Comparison of ENCODE assay signal across 8 mouse cellular contexts in the genomic region with DNA sequence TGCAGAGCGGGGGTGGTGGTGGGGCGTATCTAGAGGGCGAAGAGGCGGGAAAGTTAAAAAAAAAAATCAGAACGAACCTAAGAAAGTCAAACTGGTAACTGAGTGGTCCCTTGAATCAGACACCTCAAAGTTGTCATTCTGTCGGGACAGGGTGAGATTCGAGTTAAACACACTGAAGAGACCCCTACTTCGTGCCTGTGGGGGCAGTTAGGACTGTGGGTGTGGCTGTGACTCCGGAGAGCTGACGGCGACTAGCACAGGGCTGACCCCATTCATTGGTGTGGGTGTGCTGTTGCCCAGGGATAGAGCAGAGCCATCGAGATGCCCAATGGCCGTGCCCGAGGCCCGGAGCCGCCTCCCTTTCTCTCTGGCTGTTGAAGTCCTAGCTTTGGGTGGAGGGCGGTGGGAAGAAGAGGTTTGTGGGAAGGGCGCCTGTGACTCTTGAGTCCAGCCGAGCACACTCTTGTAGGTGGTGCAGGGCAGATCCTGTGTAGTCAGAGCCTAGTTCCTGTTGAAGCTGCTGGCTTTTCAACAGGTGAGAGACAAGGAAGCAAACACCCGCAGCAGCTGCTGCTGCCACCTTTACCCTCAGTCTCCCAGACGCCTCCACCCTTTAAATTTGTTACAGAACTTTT. TPM values are rescaled to one million over a fixed set of nuclear protein-coding genes. Genes with fewer than 3 reads are reported as not detected.
DNase-seq lines count a peak whose midpoint lies in the region; ATAC-seq and TF ChIP-seq lines count a peak whose summit lies in the region.

No protein-coding gene starts in this region.

- no peak for TF ChIP-seq POLR2A in thymus, adult 2 months (IDR thresholded peaks at IDR 0.05; ENCODE audit: control insufficient read depth, extremely low read depth, insufficient read depth, low read length, poor library complexity)

- no peaks in the 10 kb centered on the region; the same call in 1 of the 2 replicates for H3K4me1 ChIP-seq in brown adipose tissue, adult 24 weeks (ENCODE audit: control insufficient read depth, insufficient read depth, insufficient read length, low read length)
- peaks cover 9% of the 10 kb centered on the region; the same call in 1 of the 2 replicates for H3K4me1 ChIP-seq in hindbrain, embryonic 14.5 days (replicated peaks; ENCODE audit: control insufficient read depth, insufficient read depth, low read length)
- H3K4me1 ChIP-seq in liver, embryonic 16.5 days (ENCODE audit: control insufficient read depth, low read depth, low read length), result no peaks in the 10 kb centered on the region; the same call in 1 of the 2 replicates
- peaks cover 14% of the 10 kb centered on the region for H3K4me1 ChIP-seq in thymus, adult 2 months (replicated peaks; ENCODE audit: control insufficient read depth, insufficient read depth, low read length)

- H3K4me2 ChIP-seq in hindbrain, embryonic 14.5 days (replicated peaks), result peak overlapping the region; percentile 99
- H3K4me2 ChIP-seq in liver, embryonic 16.5 days (ENCODE audit: low read depth, low read length), result peak overlapping the region; percentile 60

- no peak for DNase-seq in left cerebral cortex, adult 2 months (ENCODE audit: extremely low spot score in 1 of 2, low spot score in 2 of 2)
- no peak for DNase-seq in left cerebral cortex, postnatal 4 days
- DNase-seq in hindbrain, embryonic 14.5 days (ENCODE audit: low spot score), result no peak
- DNase-seq in thymus, adult 2 months, result peak; percentile 22
- DNase-seq in gastrocnemius, postnatal 25 days, result no peak

- H3K9me3 ChIP-seq in hindbrain, embryonic 14.5 days (ENCODE audit: control insufficient read depth, low read length), result no peaks in the 10 kb centered on the region
- no peaks in the 10 kb centered on the region for H3K9me3 ChIP-seq in liver, embryonic 16.5 days (replicated peaks; ENCODE audit: control insufficient read depth, low read length)

- H3K27ac ChIP-seq in left cerebral cortex, adult 2 months, result no peak overlapping the region
- no peak overlapping the region for H3K27ac ChIP-seq in brown adipose tissue, adult 24 weeks (replicated peaks; ENCODE audit: low read depth, low read length)
- no peak overlapping the region for H3K27ac ChIP-seq in hindbrain, embryonic 14.5 days
- no peak overlapping the region for H3K27ac ChIP-seq in liver, embryonic 16.5 days (ENCODE audit: low read length)
- H3K27ac ChIP-seq in thymus, adult 2 months (ENCODE audit: control insufficient read depth, insufficient read depth, low read length), result no peak overlapping the region

- H3K27me3 ChIP-seq in hindbrain, embryonic 14.5 days (ENCODE audit: control insufficient read depth, insufficient read depth, low read length), result peaks cover 44% of the 10 kb centered on the region
- H3K27me3 ChIP-seq in liver, embryonic 16.5 days (ENCODE audit: control insufficient read depth, insufficient read depth, low read depth, low read length), result peaks cover 35% of the 10 kb centered on the region
- H3K27me3 ChIP-seq in thymus, adult 2 months (ENCODE audit: control insufficient read depth, insufficient read depth, low read length), result no peaks in the 10 kb centered on the region

- H3K4me3 ChIP-seq in left cerebral cortex, adult 2 months, result peak overlapping the region; percentile 63
- H3K4me3 ChIP-seq in brown adipose tissue, adult 24 weeks (ENCODE audit: insufficient read depth, low read depth, low read length), result peak overlapping the region; percentile 56
- H3K4me3 ChIP-seq in hindbrain, embryonic 14.5 days (replicated peaks; ENCODE audit: low read length), result peak overlapping the region; percentile 80
- H3K4me3 ChIP-seq in liver, embryonic 16.5 days (ENCODE audit: low read depth, low read length), result peak overlapping the region; percentile 51
- H3K4me3 ChIP-seq in thymus, adult 2 months (ENCODE audit: control insufficient read depth, insufficient read depth, low read length), result peak overlapping the region; percentile 77

- WGBS in hindbrain, embryonic 14.5 days, result 1% methylated on average over 21 of the region's 21 CpGs
- WGBS in liver, embryonic 16.5 days (ENCODE audit: insufficient replicate concordance), result 1% methylated on average over 21 of the region's 21 CpGs
- under 1% methylated on average over 21 of the region's 21 CpGs for WGBS in thymus, adult 2 months

- 0 out of 2 replicates have a peak, but pooled peaks have one; percentile 46 for ATAC-seq in hindbrain, embryonic 14.5 days (ENCODE audit: low FRiP score)
- ATAC-seq in liver, embryonic 16.5 days (ENCODE audit: low read depth), result no peak
- no peak for ATAC-seq in erythroblast, adult 5-6 weeks (replicated peaks; ENCODE audit: low FRiP score, poor library complexity, severe bottlenecking)

- TF ChIP-seq CTCF in left cerebral cortex, adult 2 months (IDR thresholded peaks at IDR 0.05), result no peak
- no peak for TF ChIP-seq CTCF in thymus, adult 2 months (IDR thresholded peaks at IDR 0.05; ENCODE audit: borderline replicate concordance, control insufficient read depth, extremely low read depth, insufficient read depth, low read length, poor library complexity)

- H3K36me3 ChIP-seq in hindbrain, embryonic 14.5 days (replicated peaks; ENCODE audit: control insufficient read depth, insufficient read depth), result no peaks in the 10 kb centered on the region
- no peaks in the 10 kb centered on the region for H3K36me3 ChIP-seq in liver, embryonic 16.5 days (ENCODE audit: control insufficient read depth, insufficient read depth)
- H3K36me3 ChIP-seq in thymus, adult 2 months (ENCODE audit: control insufficient read depth, insufficient read depth, low read length), result no peaks in the 10 kb centered on the region

- intact Hi-C loops in left cerebral cortex, adult 2 months (cut with DNase I), result no loop called here
- intact Hi-C loops in left cerebral cortex, postnatal 4 days (cut with DNase I), result no loop called here

- peak overlapping the region; percentile 73 for H3K9ac ChIP-seq in hindbrain, embryonic 14.5 days
- H3K9ac ChIP-seq in liver, embryonic 16.5 days (ENCODE audit: low read depth, low read length), result no peak overlapping the region

RNA-seq across cellular contexts. Expression of a gene that starts 0.8 kb away (rescaled TPM):
- total RNA-seq in left cerebral cortex, adult 2 months (2021), result under 1 TPM; 0.77 to 0.86 TPM
- total RNA-seq in left cerebral cortex, postnatal 4 days (2021), result 1 to 10 TPM; 1.0 to 1.3 TPM
- polyA plus RNA-seq in brown adipose tissue, adult 24 weeks (2012; ENCODE audit: insufficient read depth, insufficient read length, missing spikeins), result 0.48 TPM in 1 of 2 replicates, not detected in the other
- polyA plus RNA-seq in hindbrain, embryonic 14.5 days (2014; fragmentation: Nextera tagmentation; extraction: Ambion mirVana), result 1.2 TPM in 2 replicates
- polyA plus RNA-seq in liver, embryonic 16.5 days (2015; fragmentation: Nextera tagmentation; extraction: Ambion mirVana), result 0.54 and 0.60 TPM in 2 replicates
- polyA plus RNA-seq in thymus, adult 2 months (2012; rRNA removed), result 34.9 and 39.6 TPM in 2 replicates
- total RNA-seq in erythroblast, adult 5-6 weeks (2015; ENCODE audit: low replicate concordance), result not detected in 2 replicates
- total RNA-seq in erythroblast, adult 5-6 weeks (2017; ENCODE audit: low replicate concordance), result not detected in 2 replicates
- total RNA-seq in gastrocnemius, postnatal 25 days (2021), result under 1 TPM; 0.16 to 0.20 TPM

RNA-seq across cellular contexts. Expression of a gene that starts 35.3 kb away (rescaled TPM):
- total RNA-seq in left cerebral cortex, adult 2 months (2021), result 10 to 100 TPM; 21.2 to 24.1 TPM
- total RNA-seq in left cerebral cortex, postnatal 4 days (2021), result 10 to 100 TPM; 23.9 to 24.5 TPM
- polyA plus RNA-seq in brown adipose tissue, adult 24 weeks (2012; ENCODE audit: insufficient read depth, insufficient read length, missing spikeins), result 1.1 and 2.0 TPM in 2 replicates
- 4.8 and 5.0 TPM in 2 replicates for polyA plus RNA-seq in hindbrain, embryonic 14.5 days (2014; fragmentation: Nextera tagmentation; extraction: Ambion mirVana)
- 0.08 and 0.12 TPM in 2 replicates for polyA plus RNA-seq in liver, embryonic 16.5 days (2015; fragmentation: Nextera tagmentation; extraction: Ambion mirVana)
- 2.0 and 2.5 TPM in 2 replicates for polyA plus RNA-seq in thymus, adult 2 months (2012; rRNA removed)
- total RNA-seq in erythroblast, adult 5-6 weeks (2015; ENCODE audit: low replicate concordance), result not detected in 2 replicates
- total RNA-seq in erythroblast, adult 5-6 weeks (2017; ENCODE audit: low replicate concordance), result not detected in 2 replicates
- total RNA-seq in gastrocnemius, postnatal 25 days (2021), result 1 to 10 TPM; 1.2 to 2.1 TPM

Comparison
In these comparisons a context has a peak if more than half of its experiments do, and no peak if none do; other contexts are left out.
1. RNA of a gene that starts 35.3 kb away (total RNA-seq): 23.9 to 24.5 TPM in left cerebral cortex, postnatal 4 days and 21.2 to 24.1 TPM in left cerebral cortex, adult 2 months; 1.2 to 2.1 TPM in gastrocnemius, postnatal 25 days and not detected in erythroblast, adult 5-6 weeks; every median in the first group is over 4 times any median in the second.
2. Peak in every context shown above with its lines, with median percentiles within 50 percentile points of each other: H3K4me3 ChIP-seq.